Mouse (Mus musculus) ovary, postnatal 36 days (tissue): ENCODE results near the gene Cd3e.
A peak's percentile ranks its signal among the peaks of the same experiment; 100 is the strongest.
"Not testable (repeated sequence)": the region's sequence is repeated elsewhere in the genome, so short reads cannot be mapped to it uniquely, and the experiment has no call there.

Experiments
- DNase-seq: peaks from one replicate; pipeline ENCODE4 v3.0.0; 2022; ENCODE audit warnings: low spot score, mixed read lengths

Cd3e gene

GRCm38 (mm10) chr9:45009180-45010078 lies at the start of gene Cd3e:
Cd3e (minus strand) TSS chr9:45009627.
- no peak for DNase-seq

DNA sequence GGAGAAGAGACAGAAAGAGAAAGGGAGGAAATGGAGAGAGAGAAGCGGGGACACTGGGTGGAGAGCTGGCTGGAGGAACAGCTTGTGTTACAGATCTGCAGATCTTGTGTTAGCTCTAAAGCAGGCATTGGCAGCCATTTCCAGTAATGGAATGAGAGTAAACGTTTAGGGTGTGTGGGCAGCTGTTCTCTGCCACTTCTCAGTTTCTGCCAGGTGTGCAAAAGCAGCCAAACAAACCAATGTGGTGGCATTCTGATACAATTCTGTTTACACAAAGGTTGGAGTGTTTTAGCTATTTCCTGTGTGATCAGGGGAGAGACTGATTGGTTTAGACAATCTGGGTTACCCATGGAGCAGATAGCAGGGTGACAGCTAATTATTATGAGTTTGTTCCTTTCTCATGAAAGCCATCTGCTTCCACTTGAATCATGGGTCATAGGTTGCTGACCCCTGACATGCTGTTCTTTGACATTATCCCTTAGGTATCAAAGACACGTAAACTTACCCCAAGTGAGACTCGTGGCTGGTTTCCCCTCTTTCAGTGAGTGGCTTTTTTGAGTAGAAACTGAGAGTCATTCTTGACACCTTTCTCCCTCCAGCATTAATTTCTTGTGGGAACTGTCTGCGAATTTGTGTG lies 49.0 kb upstream of the Cd3e start:
- DNase-seq, result no peak

GRCm38 (mm10) chr9:45055082-45055713 lies 45.8 kb upstream of the Cd3e start, which contains the start of gene Mpzl3:
Mpzl3 (plus strand) TSS chr9:45055186.
- DNase-seq, result peak; percentile 75

DNA sequence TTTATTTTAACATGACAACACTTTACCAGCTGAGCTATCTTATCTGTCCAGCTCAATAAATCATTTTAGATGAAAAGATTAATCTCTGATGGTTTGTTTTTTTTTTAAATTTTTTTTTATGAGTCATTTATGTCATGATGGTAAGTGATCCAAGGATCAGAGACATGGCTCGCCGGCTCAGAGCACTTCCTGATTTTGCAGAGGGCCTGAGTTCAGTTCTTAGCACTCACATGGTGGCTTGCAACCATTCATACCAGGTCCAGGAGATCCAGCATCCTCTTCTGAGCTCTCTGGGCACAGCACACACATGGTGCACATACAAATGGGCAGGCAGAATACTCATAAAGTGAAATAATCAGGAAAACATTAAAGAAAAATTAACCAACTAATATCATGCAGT lies 40.9 kb upstream of the Cd3e start:
- DNase-seq, result no peak

DNA sequence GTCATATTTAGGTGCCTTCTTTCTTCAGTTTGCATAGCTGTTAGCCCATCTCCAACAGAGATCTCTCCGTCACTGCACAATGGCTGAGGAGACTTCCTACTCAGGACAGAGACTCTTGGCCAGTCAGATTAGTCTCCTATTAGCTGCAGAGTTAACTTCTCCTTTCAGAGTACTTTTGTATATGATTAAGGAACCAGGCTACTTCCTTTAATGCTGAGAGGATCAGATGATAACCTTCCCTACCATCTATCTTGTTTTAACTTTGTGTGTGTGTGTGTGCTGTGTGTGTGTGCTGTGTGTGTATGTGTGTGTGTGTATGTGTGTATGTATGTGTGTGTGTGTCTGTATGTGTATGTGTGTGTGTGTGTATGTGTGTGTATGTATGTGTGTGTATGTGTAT lies 40.3 kb upstream of the Cd3e start:
- DNase-seq, result no peak

DNA sequence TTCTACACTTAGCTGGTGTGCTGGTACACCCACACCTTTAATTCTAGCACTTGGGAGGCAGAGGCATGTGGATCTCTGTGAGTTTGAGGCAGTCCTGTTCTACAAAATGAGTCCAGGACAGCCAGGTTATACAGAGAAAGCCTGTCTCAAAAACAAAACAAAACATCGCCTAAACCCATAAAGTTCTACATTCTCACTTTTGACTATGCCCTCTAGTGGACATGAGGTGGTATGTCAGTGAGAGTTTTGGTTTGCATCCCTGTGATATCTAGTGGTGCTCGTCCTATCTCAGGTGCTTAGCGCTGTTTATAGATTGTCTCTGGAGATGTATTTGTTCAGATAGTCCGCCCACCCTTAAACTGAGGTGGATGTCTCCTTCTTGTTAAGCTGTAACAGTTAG lies 39.1 kb upstream of the Cd3e start:
- no peak for DNase-seq

DNA sequence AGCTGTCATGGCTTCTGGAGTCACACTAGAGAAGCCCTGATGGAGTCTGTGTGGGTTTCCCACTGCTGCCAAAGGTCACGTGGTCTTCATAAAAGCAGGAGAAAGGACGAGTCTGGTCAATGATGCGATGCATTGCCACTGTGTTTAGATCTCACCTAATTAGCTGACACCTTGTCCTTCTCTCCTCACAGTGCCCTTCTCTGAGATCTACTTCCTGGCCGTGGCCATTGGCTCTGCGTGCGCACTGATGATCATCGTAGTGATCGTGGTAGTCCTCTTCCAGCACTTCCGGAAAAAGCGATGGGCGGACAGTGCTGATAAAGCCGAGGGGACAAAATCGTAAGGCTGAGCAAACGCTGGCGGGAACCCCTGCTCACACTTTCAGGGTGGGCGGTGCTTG lies 37.5 kb upstream of the Cd3e start:
- no peak for DNase-seq

- no peak for DNase-seq
Measured at GRCm38 (mm10) chr9:45042947-45043346, 33.5 kb upstream of the Cd3e start.

DNA sequence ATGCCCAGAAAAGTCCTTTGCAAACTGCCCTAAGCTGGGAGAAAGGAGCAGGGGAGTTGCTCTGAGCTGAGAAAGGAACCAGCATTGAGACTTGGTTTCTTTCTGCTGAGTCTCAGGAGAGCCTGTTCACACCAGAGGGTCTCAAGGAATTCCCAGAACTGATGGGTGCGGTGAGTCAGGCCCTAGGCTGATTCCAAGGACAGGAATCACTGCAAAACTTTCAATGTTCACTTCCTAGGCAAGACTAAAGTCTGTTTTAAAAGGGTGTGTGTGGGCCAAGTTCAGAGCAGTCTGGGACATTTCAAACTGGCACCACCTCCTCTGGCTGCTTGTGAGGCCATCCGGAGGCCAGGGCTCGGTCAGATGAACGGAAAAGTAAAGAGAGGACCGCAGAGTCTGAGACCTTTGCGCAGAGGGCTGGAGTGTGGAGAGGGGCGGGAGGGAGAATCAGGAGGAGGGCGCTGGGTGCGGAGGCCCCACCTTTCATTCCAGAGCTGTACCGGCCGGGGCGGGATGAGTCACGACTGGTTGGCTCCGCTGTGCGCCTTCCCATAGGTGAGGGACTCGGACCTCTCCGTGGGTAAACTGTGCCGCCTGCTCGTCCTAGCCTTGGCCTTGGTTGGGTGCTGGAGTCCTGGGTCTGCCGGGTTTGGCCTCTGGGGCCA lies 32.8 kb upstream of the Cd3e start:
- peak; percentile 28 for DNase-seq

DNA sequence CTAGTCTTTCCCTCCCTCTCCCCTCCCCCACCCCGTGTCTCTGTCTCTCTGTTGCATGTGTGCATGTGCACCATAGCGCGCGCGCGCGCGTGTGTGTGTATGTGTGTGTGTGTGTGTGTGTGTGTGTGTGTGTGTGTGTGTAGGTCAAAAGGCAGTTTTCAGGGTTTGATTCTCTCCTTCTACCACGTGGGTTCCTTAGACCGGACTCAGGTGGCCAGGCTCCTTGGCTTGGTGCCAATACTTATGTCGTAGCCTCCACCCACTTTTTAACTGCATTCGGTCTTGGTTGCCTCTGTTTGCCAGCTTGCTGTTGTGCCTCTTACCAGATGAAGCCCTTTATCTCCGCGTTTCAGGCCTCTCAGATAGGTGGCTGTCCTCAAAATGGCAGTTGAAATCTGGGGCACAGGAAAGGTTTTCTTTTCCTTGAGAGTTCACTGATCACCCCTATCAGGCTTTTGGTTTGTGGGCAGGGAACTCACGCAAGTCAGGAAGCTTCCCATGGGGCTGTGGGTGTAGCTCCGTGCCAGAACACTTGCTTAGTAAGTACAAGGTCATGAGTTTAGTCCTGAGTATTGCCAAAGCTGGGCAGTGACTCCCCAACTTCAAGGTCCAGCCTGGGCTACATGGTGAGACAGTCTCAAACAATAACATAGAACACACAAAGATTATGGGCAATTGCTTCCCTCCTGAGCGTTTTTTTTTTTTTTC lies 31.9 kb upstream of the Cd3e start:
- DNase-seq, result no peak

DNA sequence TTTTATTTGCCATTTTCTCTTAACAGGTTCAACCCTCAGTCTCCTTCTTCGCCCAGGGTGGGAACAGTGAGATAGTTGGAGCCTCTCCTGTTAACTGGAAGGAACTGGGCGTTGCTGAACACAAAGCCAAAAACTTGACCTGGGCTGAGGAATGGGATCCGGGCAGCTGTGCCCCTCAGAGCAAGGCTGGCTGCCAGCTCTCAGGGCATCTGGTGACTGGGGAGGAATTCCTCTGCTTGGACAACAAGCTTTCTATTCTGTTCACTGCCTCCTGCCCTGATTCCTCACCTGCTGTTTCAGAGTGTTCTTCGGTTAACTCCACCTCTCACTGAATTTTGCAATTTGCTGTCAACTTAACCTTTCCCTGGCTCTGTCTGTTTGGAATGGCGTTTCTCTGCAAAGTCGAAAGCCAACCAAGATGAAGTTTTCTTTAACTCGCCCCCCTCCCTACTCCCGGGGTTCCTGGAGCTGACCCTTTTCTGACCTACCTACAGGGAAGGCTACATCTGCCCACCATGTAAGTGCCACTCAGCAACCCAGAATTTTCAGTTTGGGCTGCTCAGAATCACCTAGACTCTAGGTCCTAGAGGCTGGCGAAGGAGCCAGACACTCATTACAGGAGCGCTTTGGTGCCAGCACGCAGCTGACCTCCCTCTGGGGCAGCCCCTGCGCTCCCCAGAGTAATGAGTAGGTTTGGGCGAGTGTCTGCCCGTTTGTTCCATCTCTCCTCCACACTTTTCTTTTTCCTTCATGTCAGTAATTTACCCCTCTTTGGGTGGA lies 30.8 kb upstream of the Cd3e start:
- no peak for DNase-seq

DNA sequence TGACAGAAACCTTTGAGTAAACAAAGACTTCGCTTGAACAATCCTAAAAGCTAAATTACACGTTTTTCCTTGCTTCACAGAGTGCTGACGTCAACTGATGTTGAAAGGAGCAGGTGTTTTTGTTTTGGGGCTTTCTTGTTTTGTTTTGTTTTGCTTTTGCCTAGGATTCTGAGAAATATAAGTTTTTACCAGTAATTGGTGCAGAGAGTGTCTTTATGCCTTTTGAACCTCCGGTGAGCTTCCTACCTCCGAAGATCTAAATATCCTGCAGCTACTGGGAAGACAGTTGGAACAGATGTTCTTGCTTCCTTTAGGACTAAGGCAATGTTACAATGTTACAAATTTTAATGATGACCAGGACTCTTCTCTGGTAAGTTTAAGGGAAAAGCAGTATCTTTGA lies 30.1 kb upstream of the Cd3e start, which contains the start of gene Mpzl2:
Gene Mpzl2 (plus strand): TSS at position 301 of the 400 bp plus-strand sequence.
- no peak for DNase-seq

GRCm38 (mm10) chr9:45037803-45038202 lies 28.4 kb upstream of the Cd3e start:
- not testable (repeated sequence) for DNase-seq

DNA sequence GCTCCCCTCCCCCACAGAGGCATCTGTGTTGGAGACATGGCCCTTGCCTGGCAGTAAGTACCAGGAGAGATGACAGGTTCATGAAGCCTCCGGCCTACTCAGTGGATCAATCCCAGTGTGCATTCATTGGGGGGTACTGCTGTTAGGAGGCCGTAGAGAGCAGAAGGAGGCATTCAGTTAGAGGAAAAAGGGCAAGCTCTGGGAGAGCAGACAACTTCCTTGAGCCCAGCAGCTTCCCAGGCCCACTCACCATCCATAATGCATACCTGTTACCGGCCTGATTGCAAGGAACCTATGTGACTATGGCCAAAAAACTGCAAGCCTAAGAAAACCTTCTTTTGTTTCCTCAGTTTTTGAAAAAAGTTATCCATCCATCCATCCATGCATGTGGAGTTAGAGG lies 25.1 kb upstream of the Cd3e start:
- no peak for DNase-seq

- no peak for DNase-seq
Measured at GRCm38 (mm10) chr9:45032261-45032660, 22.8 kb upstream of the Cd3e start.

- no peak for DNase-seq
Measured at GRCm38 (mm10) chr9:45030341-45030740, 20.9 kb upstream of the Cd3e start.

GRCm38 (mm10) chr9:45027376-45027775 lies 17.9 kb upstream of the Cd3e start:
- DNase-seq, result no peak

GRCm38 (mm10) chr9:45024187-45024586 lies 14.8 kb upstream of the Cd3e start:
- DNase-seq, result no peak

GRCm38 (mm10) chr9:45023638-45024037 lies 14.2 kb upstream of the Cd3e start:
- DNase-seq, result no peak

GRCm38 (mm10) chr9:45022800-45023199 lies 13.4 kb upstream of the Cd3e start:
- DNase-seq, result no peak

- no peak for DNase-seq
Measured at GRCm38 (mm10) chr9:45018031-45018430, 8.6 kb upstream of the Cd3e start.
